Mouse (Mus musculus): Measurements from ENCODE around the gene Glipr1l2. TPM values are rescaled to one million over a fixed set of nuclear protein-coding genes. Genes with fewer than 3 reads are reported as not detected.
"Not testable (repeated sequence)": the region's sequence is repeated elsewhere in the genome, so short reads cannot be mapped to it uniquely, and the experiment has no call there.

The Glipr1l2 gene
- polyA plus RNA-seq (2015; fragmentation: Nextera tagmentation; extraction: Ambion mirVana) = not detected in 2 replicates

DNA sequence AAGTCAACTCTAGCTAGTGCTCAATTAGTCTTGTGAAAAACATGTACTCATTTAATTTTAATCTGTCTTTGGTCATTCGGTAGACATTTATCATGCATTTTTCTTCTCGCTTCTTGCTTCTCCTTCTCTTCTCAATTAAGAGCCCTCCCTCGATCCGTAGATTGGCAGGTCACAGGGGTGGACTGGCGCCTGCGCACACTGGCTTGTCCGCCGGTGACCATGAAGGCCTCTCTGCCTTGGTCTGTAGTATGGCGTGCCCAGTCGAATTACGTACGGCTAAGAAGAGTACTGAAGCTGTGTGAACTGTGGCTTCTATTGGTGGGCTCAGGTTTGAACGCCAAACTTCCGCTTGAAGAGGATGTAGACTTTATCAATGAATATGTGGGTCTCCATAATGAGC, at the start of gene Glipr1l2:
Glipr1l2 (plus strand) TSS at position 198 of the 400 bp plus-strand sequence.
- Histone ChIP-seq H3K9me3 (replicated peaks) (no peaks in the 10 kb centered on the region), H3K27me3 (replicated peaks) (no peaks in the 10 kb centered on the region), H3K27ac (replicated peaks) (no peak within 1 kb of the TSS), H3K4me1 (no peaks in the 10 kb centered on the region), H3K4me2 (no peak within 1 kb of the TSS), H3K9ac (replicated peaks) (no peak within 1 kb of the TSS), H3K36me3 (no peaks in the 10 kb centered on the region), H3K4me3 (replicated peaks) (no peak within 1 kb of the TSS)
- 94% methylated on average over 14 of the region's 14 CpGs for WGBS
- ATAC-seq (ENCODE audit: low FRiP score) = no peak

DNA sequence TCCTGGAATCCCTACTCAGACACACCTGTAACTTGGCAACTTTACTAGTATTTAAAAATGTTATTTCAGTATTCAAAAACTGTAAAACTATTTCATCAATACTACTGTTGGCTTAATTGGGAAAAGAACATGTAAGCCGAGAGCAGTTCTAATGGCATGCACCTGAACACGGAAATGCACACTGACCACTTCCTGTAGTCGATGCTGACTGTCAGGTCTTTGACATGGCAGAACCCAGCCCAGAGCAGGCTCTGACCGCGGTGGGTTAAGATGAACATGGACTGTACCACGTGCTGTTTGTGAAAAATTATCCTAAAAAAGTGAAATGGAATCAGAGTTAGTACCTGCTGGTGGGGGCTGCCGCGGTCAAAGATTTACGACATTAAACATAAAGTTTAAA, 39.6 kb upstream of the Glipr1l2 start:
- not testable (repeated sequence) for H3K36me3 ChIP-seq; ATAC-seq (ENCODE audit: low FRiP score)
- 78% methylated on average over 9 of the region's 9 CpGs for WGBS

DNA sequence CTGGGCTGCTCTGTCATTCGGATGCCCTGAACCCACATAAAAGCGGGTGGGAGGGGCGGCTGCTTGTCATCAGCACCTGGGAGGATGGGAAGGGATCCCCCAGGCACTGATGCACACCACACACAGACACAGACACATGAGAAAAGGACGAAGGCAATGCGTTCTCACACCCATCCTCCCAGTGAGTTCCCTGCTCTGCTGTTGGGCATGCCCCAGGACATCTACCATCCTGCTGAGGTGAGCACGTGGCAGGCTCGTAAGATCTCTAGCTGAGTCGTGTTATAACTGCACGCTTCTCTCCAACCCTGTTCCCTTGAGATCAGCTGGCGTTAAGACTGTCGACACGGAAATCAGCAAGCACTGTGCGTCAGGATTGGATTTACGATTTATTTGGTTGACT, 38.9 kb upstream of the Glipr1l2 start:
- H3K27ac ChIP-seq (replicated peaks); H3K9ac ChIP-seq (replicated peaks); H3K4me1 ChIP-seq; H3K9me3 ChIP-seq (replicated peaks); ATAC-seq (ENCODE audit: low FRiP score); H3K27me3 ChIP-seq (replicated peaks); H3K36me3 ChIP-seq: not testable (repeated sequence)
- peak overlapping the region; percentile 46 for H3K4me2 ChIP-seq
- 0 out of 2 replicates have a peak overlapping the region, but pooled peaks have one; percentile 5 for H3K4me3 ChIP-seq (replicated peaks)
- WGBS = 41% methylated on average over 14 of the region's 14 CpGs

More for the DNA sequence above, 39.6 kb upstream of the Glipr1l2 start:
- not testable (repeated sequence) for H3K9me3 ChIP-seq (replicated peaks); H3K4me2 ChIP-seq; H3K27me3 ChIP-seq (replicated peaks); H3K4me1 ChIP-seq; H3K9ac ChIP-seq (replicated peaks); H3K27ac ChIP-seq (replicated peaks); H3K4me3 ChIP-seq (replicated peaks)

DNA sequence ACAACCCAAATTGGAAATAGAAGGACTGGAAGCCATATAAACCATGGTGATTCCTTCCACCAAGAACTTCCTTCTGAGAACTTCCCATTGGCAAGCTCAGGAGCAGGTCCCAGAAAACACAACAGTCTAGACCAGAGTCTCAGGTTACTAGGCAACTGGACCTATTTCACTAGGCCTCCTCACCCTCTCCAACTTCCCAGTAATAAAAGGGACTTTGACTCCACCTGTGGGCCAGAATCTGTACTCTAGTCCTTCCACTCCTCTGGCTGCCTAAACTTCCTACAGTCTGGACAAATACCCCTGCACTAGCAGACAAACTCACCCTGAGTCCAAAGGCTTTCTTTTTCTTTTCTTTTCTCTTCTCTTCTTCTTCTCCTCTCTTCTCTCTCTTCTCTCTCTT, 31.9 kb upstream of the Glipr1l2 start:
- no peaks in the 10 kb centered on the region for H3K4me1 ChIP-seq
- H3K9ac ChIP-seq (replicated peaks) = no peak overlapping the region
- no peaks in the 10 kb centered on the region for H3K36me3 ChIP-seq
- H3K4me3 ChIP-seq (replicated peaks) = no peak overlapping the region
- H3K27ac ChIP-seq (replicated peaks) = no peak overlapping the region
- no peaks in the 10 kb centered on the region for H3K9me3 ChIP-seq (replicated peaks)
- no peak overlapping the region for H3K4me2 ChIP-seq
- ATAC-seq (ENCODE audit: low FRiP score) = no peak
- H3K27me3 ChIP-seq (replicated peaks) = no peaks in the 10 kb centered on the region

DNA sequence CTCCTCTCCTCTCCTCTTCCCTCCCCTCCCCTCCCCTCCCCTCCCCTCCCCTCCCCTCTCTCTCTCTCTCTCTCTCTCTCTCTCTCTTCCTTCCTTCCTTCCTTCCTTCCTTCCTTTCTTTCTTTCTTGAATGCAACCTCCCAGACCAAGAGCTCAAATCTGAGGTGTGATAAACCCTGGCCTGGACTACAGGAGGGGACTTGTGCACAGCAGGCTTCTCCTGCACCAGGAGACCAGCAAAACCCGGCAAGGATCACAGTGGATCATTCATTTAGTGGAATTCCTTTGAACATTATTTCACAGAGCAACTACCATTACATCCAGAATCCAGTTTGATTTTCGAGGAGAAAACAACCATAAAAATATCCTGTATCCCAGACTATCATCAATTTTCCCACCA, 31.2 kb upstream of the Glipr1l2 start:
- WGBS = 77% methylated on average over 2 of the region's 2 CpGs
- not testable (repeated sequence) for H3K4me2 ChIP-seq; H3K4me1 ChIP-seq; H3K4me3 ChIP-seq (replicated peaks); H3K27ac ChIP-seq (replicated peaks); H3K9ac ChIP-seq (replicated peaks); H3K36me3 ChIP-seq; ATAC-seq (ENCODE audit: low FRiP score); H3K9me3 ChIP-seq (replicated peaks); H3K27me3 ChIP-seq (replicated peaks)

DNA sequence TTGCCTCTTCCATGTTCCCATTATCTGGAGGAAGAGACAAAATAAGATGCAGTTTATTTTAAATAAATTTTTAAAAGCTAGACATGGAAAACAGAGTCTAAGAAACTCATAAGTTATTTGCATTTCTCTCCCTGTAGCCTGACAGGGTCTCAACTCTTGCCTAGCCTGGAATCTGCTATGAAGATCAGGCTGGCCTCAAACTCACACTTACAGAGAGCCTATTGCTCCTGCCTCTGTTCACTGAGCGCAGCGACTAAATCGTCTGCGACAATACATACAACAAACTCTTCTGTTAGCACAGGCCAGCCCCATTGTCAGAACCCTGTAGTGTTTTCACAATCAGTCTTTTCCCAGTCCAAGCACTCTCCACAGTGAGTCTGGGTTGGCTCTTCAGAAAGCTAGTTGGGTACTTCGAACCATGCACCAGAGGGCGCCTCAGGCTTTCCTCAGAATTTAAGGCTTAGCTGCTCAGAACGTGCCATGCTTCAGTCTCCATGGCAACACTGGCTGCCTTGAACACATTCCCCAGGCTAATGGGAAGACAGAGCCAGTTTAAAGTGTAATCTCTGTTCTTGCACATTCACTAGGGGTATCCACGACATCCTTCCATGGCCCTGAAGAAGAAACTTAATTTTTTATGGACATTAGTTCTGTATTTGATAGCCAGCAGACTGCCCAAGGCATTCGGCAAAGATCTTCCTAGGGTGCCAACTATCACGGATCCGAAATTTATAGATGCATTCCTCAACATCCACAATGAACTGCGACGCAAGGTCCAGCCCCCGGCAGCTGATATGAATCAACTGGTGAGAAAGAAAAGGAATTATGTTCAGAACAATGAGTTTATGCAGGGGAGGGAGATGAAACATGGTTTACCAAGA, 23.2 kb upstream of the Glipr1l2 start, which contains the start of gene Glipr1l1:
Glipr1l1 (plus strand) TSS at position 488 of the 881 bp plus-strand sequence.
- H3K9me3 ChIP-seq (replicated peaks) = no peaks in the 10 kb centered on the region
- 20% methylated on average over 14 of the region's 14 CpGs for WGBS
- H3K4me1 ChIP-seq = 0 out of 2 replicates have a peak, but pooled peaks cover 4% of the 10 kb centered on the region
- H3K27me3 ChIP-seq (replicated peaks) = no peaks in the 10 kb centered on the region
- ATAC-seq (ENCODE audit: low FRiP score) = peak; percentile 99
- H3K9ac ChIP-seq (replicated peaks) = no peak within 1 kb of the TSS
- peak within 1 kb of the TSS; percentile 43 for H3K4me2 ChIP-seq
- H3K4me3 ChIP-seq (replicated peaks) = no peak within 1 kb of the TSS
- no peak within 1 kb of the TSS for H3K27ac ChIP-seq (replicated peaks)
- no peaks in the 10 kb centered on the region for H3K36me3 ChIP-seq

DNA sequence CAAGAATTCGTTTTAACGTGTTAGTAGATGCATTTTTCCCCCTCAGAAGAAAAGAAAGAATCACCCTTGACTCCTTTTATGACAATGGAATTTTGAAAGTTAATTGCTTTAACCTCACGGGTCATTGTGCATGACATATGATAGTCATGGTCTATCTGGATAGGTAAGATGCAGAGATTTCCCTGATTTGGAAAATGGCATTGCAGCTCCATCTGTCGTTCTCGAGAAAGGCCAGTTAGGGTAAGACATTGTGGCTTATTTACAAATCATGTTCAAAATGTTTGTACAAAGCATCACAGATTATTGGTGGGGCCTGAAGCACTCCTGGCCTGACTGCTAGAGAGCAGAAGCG, 22.6 kb upstream of the Glipr1l2 start:
- H3K4me1 ChIP-seq; H3K9ac ChIP-seq (replicated peaks); H3K9me3 ChIP-seq (replicated peaks); H3K27me3 ChIP-seq (replicated peaks); H3K36me3 ChIP-seq; H3K27ac ChIP-seq (replicated peaks); H3K4me3 ChIP-seq (replicated peaks): not testable (repeated sequence)
- ATAC-seq (ENCODE audit: low FRiP score) = peak; percentile 72; the same call in 1 of the 2 replicates
- WGBS = 53% methylated on average over 6 of the region's 6 CpGs
- H3K4me2 ChIP-seq = peak overlapping the region; percentile 43; the same call in 1 of the 2 replicates

DNA sequence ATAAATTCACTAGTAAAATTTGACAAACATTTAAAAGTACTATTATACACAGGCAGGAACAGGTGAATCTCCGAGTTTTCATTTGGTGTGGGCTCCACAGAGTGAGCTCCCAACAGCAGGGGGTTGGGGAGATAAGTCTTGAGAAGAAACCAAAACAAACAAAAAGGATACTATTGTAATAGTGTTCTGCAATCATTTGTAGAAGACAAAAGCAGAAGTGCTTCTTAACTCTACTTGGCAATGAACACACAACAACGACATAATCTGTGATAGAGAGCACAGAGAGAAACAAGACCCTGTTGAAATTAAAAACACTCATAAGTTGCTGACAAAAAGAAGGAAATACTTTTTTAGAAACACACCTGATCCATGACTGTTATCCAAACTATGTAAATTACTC, 3.1 kb upstream of the Glipr1l2 start:
- Histone ChIP-seq H3K27ac (replicated peaks) (no peak overlapping the region), H3K4me1 (no peaks in the 10 kb centered on the region), H3K36me3 (no peaks in the 10 kb centered on the region), H3K4me2 (no peak overlapping the region), H3K27me3 (replicated peaks) (no peaks in the 10 kb centered on the region), H3K9ac (replicated peaks) (no peak overlapping the region), H3K4me3 (replicated peaks) (no peak overlapping the region), H3K9me3 (replicated peaks) (no peaks in the 10 kb centered on the region)
- 73% methylated on average over 2 of the region's 2 CpGs for WGBS
- ATAC-seq (ENCODE audit: low FRiP score) = no peak

DNA sequence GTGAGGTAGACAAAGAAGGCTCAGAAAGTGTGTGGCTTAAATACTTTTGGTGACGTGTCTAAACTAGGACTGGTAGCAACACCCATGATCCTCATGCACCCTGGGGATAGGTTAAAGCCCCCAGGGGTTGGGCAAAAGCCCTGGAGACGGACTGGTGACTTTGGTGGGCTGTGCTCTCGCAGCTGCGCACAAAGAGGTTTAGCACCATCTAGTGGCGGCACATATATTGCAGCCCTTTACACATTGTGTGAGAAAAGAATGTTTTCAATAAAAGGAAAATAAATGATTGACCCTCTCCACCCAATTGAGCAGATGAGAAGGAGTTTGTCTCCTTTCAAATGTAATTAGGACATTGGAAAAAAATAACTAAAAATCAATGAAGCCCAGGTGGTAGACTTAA, 22.6 kb downstream of the Glipr1l2 start:
- H3K9me3 ChIP-seq (replicated peaks) = not testable (repeated sequence)
- WGBS = 5% methylated on average over 5 of the region's 5 CpGs

DNA sequence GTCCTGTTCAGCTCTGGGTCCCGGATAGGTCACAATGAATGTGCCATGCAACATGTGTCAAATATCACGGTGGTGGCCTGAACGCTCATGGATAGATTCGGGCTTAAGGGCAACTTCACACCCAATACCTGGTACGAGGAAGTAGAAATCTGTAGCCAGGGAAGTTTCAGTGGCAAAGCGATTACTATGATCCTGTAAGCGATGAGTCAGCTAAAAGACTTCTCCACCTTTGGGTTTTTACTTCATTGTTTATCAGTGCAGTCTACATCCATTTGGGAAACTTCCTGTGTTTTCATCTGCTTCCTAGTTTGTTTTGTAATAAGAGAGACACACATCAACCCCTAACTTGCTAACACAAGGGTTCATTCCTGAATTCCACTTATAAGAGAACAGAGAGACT, 27.2 kb downstream of the Glipr1l2 start:
- H3K9ac ChIP-seq (replicated peaks) = no peak overlapping the region
- no peak for ATAC-seq (ENCODE audit: low FRiP score)
- 96% methylated on average over 7 of the region's 7 CpGs for WGBS

More for the DNA sequence above, 22.6 kb downstream of the Glipr1l2 start:
- not testable (repeated sequence) for H3K36me3 ChIP-seq; H3K4me3 ChIP-seq (replicated peaks); H3K4me2 ChIP-seq; H3K27ac ChIP-seq (replicated peaks); H3K9ac ChIP-seq (replicated peaks); H3K27me3 ChIP-seq (replicated peaks); H3K4me1 ChIP-seq; ATAC-seq (ENCODE audit: low FRiP score)

DNA sequence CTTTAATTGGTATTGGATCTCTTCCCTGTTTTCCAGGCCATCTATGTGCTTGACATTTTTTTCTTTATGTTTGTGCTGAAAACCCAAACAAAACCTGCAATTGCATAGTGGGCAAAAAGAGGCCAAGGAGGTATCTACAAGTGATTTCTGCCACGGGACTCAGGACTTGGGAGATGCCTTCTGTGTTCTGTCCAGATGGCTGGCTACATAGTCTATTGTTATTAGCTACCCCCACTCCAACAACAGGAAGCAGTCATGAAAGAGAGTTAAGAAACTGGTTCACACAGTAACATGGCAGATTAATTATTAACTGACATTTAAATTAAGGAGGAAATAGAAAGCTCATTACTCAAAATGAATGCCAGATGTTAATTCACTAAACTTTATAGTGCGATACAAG, 41.9 kb downstream of the Glipr1l2 start:
- not testable (repeated sequence) for H3K9ac ChIP-seq (replicated peaks); H3K27me3 ChIP-seq (replicated peaks); H3K27ac ChIP-seq (replicated peaks); H3K4me1 ChIP-seq; H3K9me3 ChIP-seq (replicated peaks); ATAC-seq (ENCODE audit: low FRiP score); H3K4me3 ChIP-seq (replicated peaks); H3K4me2 ChIP-seq; H3K36me3 ChIP-seq
- WGBS = 47% methylated on average over 2 of the region's 2 CpGs

More for the DNA sequence above, 27.2 kb downstream of the Glipr1l2 start:
- no peaks in the 10 kb centered on the region for H3K9me3 ChIP-seq (replicated peaks)
- no peak overlapping the region for H3K4me3 ChIP-seq (replicated peaks)
- no peaks in the 10 kb centered on the region for H3K4me1 ChIP-seq
- no peak overlapping the region for H3K4me2 ChIP-seq
- no peaks in the 10 kb centered on the region for H3K27me3 ChIP-seq (replicated peaks)
- no peaks in the 10 kb centered on the region for H3K36me3 ChIP-seq
- no peak overlapping the region for H3K27ac ChIP-seq (replicated peaks)

DNA sequence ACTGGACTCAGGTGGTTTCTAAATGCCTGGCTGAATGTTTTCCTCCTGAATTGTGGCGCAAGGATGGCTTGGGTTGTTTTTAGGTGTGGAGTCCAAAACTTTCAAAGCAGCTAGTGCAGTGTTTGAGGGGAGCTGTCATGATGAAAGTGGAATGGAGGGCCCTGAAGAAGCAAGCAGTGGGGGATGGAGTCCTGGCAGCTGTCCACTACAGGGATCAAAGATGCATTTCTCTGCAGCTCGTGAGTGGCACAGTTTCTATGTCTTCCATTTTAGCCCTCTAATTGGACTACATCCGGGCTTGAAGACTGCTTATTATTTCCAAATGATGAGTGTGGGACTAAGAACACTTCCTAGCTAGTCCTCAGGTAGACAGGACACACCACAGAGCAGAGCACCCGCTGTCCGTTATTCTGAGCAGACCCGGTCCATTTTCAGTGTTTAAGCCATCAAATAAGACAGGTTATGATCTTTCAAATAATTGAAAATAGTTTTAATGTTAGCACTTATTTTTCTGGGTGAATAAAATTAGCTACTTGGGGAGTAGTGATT, 44.6 kb downstream of the Glipr1l2 start:
- H3K4me2 ChIP-seq; H3K4me1 ChIP-seq; H3K27me3 ChIP-seq (replicated peaks); ATAC-seq (ENCODE audit: low FRiP score); H3K9ac ChIP-seq (replicated peaks); H3K36me3 ChIP-seq; H3K27ac ChIP-seq (replicated peaks); H3K4me3 ChIP-seq (replicated peaks); H3K9me3 ChIP-seq (replicated peaks): not testable (repeated sequence)
- 86% methylated on average over 6 of the region's 6 CpGs for WGBS

All from neural tube, embryonic 15.5 days (tissue).